Mouse (Mus musculus) gastrocnemius, postnatal 36 days (tissue): Measurements from ENCODE around the gene Scube3. TPM values are rescaled to one million over a fixed set of nuclear protein-coding genes. Genes with fewer than 3 reads are reported as not detected.

ENCODE experiments used
- DNase-seq, 2 experiments: peaks; one replicate each; pipeline ENCODE4 v3.0.0; 2022
- intact Hi-C: fragments of 180-260 bp; cut with DNase I; formaldehyde crosslinking; loops from one replicate; pipeline ENCODE4 v1.15.1; 2025
- total RNA-seq, 2 experiments: library from RNA; stranded (reverse); gene quantifications; 2 replicates each; pipeline ENCODE4 v1.2.3; 2021

Gene Scube3
- total RNA-seq, 2 experiments from 2014 or later = 0.13 to 0.15 TPM

DNA sequence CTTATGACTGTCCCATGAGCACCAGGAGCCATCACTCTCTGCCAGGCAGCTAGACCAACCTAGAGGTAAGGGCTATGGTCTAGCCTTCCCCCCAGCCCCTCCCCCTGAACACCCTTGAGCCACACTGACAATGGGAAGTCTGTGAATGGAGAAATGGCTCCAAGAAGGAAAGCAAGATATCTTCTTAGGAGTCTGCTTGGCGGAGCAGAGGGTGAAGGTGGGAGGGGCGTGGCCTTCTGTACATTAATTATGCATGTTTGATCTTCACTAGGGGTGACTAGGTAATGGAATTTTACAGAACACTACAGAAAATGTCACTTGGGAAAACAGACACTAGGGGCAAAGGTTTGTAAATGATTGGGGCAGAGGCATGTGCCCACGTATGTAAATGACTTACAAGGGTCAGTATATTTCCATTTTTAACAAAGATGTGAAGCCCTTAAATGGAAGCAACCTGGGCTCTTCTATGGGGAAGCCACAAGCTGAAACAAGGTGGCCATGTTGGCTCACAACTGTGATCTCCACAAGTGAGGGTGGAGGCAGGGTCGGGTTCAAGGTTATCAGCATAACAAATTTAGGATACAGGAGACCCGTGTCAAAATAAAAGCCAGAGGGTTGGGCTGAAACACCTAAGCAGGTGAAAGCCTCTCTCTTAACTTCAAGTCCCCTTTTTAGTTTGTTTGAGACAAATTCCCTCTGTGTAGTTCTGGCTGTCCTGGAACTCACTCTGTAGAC lies 11.4 kb upstream of the Scube3 start:
- no peak for DNase-seq
- intact Hi-C loops = no loop called here

GRCm38 (mm10) chr17:28131156-28131555 lies 10.8 kb upstream of the Scube3 start:
- intact Hi-C loops = no loop called here
- no peak for DNase-seq

GRCm38 (mm10) chr17:28133193-28133592 lies 8.7 kb upstream of the Scube3 start:
- DNase-seq = peak; percentile 44 to 46
- intact Hi-C loops = loop anchor here (2.0 kb wide), 1 partner anchor 44 kb away; no protein-coding TSS in a partner anchor

GRCm38 (mm10) chr17:28135496-28135895 lies 6.4 kb upstream of the Scube3 start:
- intact Hi-C loops = no loop called here
- no peak for DNase-seq

- intact Hi-C loops = no loop called here
- DNase-seq = no peak
Observed at GRCm38 (mm10) chr17:28136266-28136665, 5.7 kb upstream of the Scube3 start.

DNA sequence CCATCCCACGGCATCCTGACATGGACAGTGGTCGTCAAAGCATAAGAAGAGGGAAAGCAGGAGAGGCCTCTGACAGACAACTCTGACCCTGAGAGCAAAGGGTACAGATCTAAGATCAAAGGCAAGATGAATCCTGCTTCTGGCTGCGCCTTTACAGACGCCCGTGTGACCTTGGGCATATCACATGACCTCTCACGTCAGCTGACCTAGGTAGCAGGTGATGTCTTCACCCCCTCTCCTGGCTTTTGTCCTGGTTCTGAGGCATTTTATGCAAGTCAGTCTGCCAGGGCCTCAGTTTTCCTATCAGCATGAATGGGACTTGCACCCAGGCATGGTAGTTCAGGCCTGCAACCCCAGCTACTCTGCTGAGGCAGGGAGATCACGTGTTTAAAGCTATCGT lies 3.9 kb upstream of the Scube3 start:
- no peak for DNase-seq
- intact Hi-C loops = no loop called here

DNA sequence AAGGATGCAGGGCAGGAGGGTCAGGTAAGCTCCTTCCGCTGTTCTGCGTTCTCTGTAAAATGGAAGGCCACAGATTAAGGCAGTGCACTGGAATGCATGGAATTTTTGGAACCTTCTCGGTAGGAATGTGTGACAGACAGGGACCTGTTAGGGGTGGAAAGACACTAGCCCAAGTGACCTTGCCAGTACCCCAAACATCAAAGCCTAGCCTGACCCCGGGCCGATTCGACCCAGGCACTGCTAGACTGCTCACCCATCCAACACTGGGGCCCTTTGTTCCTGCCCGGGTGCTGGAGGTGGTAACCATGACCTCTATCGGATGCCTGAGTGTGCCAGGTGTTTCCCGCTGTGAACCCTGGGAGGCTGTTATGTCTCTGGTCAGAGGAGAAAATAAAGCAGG lies 3.3 kb upstream of the Scube3 start:
- no peak for DNase-seq
- intact Hi-C loops = no loop called here

- no peak for DNase-seq
- intact Hi-C loops = no loop called here
Observed at GRCm38 (mm10) chr17:28140431-28141204, 1.3 kb upstream of the Scube3 start.

DNA sequence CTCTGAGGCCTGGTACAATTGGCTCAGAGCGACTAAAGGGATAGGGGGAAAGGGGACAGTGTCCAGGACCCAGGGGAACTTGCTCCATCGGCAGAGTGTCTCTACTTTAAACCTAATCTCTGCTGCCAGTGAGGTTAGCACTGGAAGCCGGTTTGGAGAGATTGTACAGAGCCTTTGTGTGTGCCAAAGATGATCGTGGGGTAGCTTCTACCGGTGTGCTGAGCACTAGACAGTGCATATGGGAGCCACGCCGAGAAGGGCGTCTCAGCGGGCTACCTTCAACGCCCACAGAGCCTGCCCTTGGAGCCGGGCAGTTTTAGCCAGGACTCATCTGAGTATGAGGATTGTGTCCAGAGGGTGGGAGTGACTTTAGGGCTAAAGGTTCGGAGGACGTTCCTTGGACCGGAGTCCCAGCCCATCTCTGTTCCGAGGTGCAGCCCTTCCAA lies 713 bp upstream of the Scube3 start:
- no peak for DNase-seq
- intact Hi-C loops = no loop called here

- DNase-seq = no peak
- intact Hi-C loops = no loop called here
Observed at GRCm38 (mm10) chr17:28142700-28143610, 1.0 kb downstream of the Scube3 start.

GRCm38 (mm10) chr17:28143751-28144150 lies 1.8 kb downstream of the Scube3 start:
- intact Hi-C loops = no loop called here
- no peak for DNase-seq

GRCm38 (mm10) chr17:28144241-28144640 lies 2.3 kb downstream of the Scube3 start:
- intact Hi-C loops = no loop called here
- DNase-seq = no peak

GRCm38 (mm10) chr17:28148288-28148687 lies 6.3 kb downstream of the Scube3 start:
- DNase-seq = no peak
- intact Hi-C loops = no loop called here

DNA sequence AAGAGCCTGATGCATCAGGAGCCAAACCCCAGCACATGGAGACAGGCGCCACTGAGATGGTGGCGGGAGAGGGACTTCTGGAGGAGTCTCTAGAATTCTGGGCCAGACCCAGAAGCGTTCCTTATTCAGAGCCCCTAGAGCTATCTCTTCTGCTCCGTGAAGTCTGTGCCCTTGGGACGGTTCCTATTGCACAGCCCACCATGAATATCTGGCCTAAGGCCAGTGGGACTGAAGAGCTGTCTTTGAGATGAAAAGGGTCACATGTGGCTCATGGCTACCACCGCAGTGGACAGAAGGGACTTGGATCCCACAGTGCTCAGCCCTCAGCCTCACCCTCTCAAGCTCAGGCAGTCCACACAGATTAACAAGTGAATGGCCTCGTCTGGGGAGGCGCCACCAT lies 7.8 kb downstream of the Scube3 start:
- intact Hi-C loops = no loop called here
- DNase-seq = no peak

- no peak for DNase-seq
- intact Hi-C loops = no loop called here
Observed at GRCm38 (mm10) chr17:28150456-28150855, 8.5 kb downstream of the Scube3 start.

GRCm38 (mm10) chr17:28153095-28153494 lies 11.2 kb downstream of the Scube3 start:
- intact Hi-C loops = no loop called here
- no peak for DNase-seq

DNA sequence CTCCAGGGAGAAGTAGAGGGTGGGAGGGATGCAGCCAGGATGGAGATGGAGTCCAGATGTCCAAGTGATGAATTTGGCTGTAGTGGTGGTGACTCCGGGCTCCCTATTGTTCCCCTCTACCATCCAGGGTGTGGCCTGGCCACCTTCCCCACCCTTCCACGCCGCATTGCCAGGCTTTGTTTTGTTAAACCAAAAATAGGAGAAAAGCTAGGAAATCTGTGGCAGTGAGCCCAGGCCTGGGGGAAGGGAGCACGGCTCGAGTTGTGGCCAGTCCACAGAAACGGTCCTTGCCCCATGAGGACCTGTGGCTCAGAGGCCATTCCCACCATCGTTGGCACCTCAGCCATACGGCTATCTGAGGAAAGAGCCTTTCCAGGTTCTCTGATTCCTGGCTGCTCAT lies 13.0 kb downstream of the Scube3 start:
- DNase-seq = no peak
- intact Hi-C loops = no loop called here

DNA sequence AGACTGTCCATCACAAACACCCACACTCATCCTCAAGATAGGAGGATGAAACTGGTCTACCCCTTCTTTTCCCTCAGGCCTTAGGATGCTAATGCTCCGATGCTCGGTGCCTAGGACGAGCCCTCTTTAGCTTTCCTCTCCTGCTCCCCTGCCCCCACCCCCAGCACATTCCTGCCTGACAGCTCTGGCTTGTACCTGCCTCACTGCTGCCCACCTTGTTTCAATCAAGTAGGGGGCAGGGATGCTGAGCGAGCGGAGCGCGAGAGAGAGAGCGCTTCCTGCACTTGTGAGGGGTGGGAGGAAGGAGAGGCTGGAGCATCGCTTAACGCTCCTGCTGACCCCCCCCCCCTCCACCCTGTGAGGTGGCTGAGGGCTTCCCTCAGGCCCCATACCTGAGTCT lies 18.4 kb downstream of the Scube3 start:
- intact Hi-C loops = loop anchor here (5.0 kb wide), 1 partner anchor 173 kb away; no protein-coding TSS in a partner anchor
- no peak for DNase-seq

GRCm38 (mm10) chr17:28161310-28161881 lies 19.5 kb downstream of the Scube3 start:
- intact Hi-C loops = loop anchor here (5.0 kb wide), 1 partner anchor 174 kb away; no protein-coding TSS in a partner anchor
- no peak for DNase-seq

- intact Hi-C loops = loop anchor here (2.0 to 5.0 kb wide), 2 partner anchors 79 to 176 kb away; no protein-coding TSS in a partner anchor
- DNase-seq = peak; percentile 65 to 73
Observed at GRCm38 (mm10) chr17:28163666-28164065, 21.7 kb downstream of the Scube3 start.
